Mouse (Mus musculus) lung, postnatal 4 days (tissue): Measurements from ENCODE around the gene Pcdh9.

ENCODE experiments used
- DNase-seq, 2 experiments: peaks; one replicate each; pipeline ENCODE4 v3.0.0; 2021

The Pcdh9 gene

GRCm38 (mm10) chr14:93545575-93545974 lies 344.9 kb downstream of the Pcdh9 start:
- DNase-seq, result no peak

- DNase-seq, result no peak
Observed at GRCm38 (mm10) chr14:93543970-93544627, 346.4 kb downstream of the Pcdh9 start.

GRCm38 (mm10) chr14:93543561-93543960 lies 346.9 kb downstream of the Pcdh9 start:
- no peak for DNase-seq

- no peak for DNase-seq
Observed at GRCm38 (mm10) chr14:93534928-93535327, 355.6 kb downstream of the Pcdh9 start.

- no peak for DNase-seq
Observed at GRCm38 (mm10) chr14:93523430-93523829, 367.0 kb downstream of the Pcdh9 start.

GRCm38 (mm10) chr14:93520166-93520565 lies 370.3 kb downstream of the Pcdh9 start:
- DNase-seq, result no peak

GRCm38 (mm10) chr14:93516679-93517078 lies 373.8 kb downstream of the Pcdh9 start:
- DNase-seq, result no peak

GRCm38 (mm10) chr14:93506107-93506506 lies 384.4 kb downstream of the Pcdh9 start:
- no peak for DNase-seq

- DNase-seq, result peak; percentile 53 to 63
Observed at GRCm38 (mm10) chr14:93498813-93499690, 391.4 kb downstream of the Pcdh9 start.

- peak in 1 of 2 experiments; percentile 25 for DNase-seq
Observed at GRCm38 (mm10) chr14:93474991-93475390, 415.5 kb downstream of the Pcdh9 start.

- no peak for DNase-seq
Observed at GRCm38 (mm10) chr14:93472494-93472893, 418.0 kb downstream of the Pcdh9 start.

- DNase-seq, result no peak
Observed at GRCm38 (mm10) chr14:93463360-93463892, 427.1 kb downstream of the Pcdh9 start.

- no peak for DNase-seq
Observed at GRCm38 (mm10) chr14:93450930-93451665, 439.4 kb downstream of the Pcdh9 start.

GRCm38 (mm10) chr14:93441852-93442251 lies 448.6 kb downstream of the Pcdh9 start:
- DNase-seq, result no peak

GRCm38 (mm10) chr14:93437226-93437625 lies 453.3 kb downstream of the Pcdh9 start:
- DNase-seq, result no peak

- DNase-seq, result no peak
Observed at GRCm38 (mm10) chr14:93416752-93417151, 473.7 kb downstream of the Pcdh9 start.

- DNase-seq, result no peak
Observed at GRCm38 (mm10) chr14:93415496-93415895, 475.0 kb downstream of the Pcdh9 start.

- DNase-seq, result no peak
Observed at GRCm38 (mm10) chr14:93409314-93409713, 481.2 kb downstream of the Pcdh9 start.

- DNase-seq, result no peak
Observed at GRCm38 (mm10) chr14:93407747-93408146, 482.7 kb downstream of the Pcdh9 start.

GRCm38 (mm10) chr14:93385090-93385489 lies 505.4 kb downstream of the Pcdh9 start:
- no peak for DNase-seq

- DNase-seq, result no peak
Observed at GRCm38 (mm10) chr14:93381163-93381562, 509.3 kb downstream of the Pcdh9 start.

GRCm38 (mm10) chr14:93380757-93381156 lies 509.7 kb downstream of the Pcdh9 start:
- no peak for DNase-seq

GRCm38 (mm10) chr14:93376159-93376558 lies 514.3 kb downstream of the Pcdh9 start:
- no peak for DNase-seq
